Mouse (Mus musculus) gastrocnemius, adult 8-10 months (tissue): ENCODE results near the gene Lekr1. TPM values are rescaled to one million over a fixed set of nuclear protein-coding genes. Genes with fewer than 3 reads are reported as not detected.
A peak's percentile ranks its signal among the peaks of the same experiment; 100 is the strongest.

Experiments used
- DNase-seq, 2 experiments: peaks; one replicate each; pipeline ENCODE4 v3.0.0; 2022; ENCODE audit warnings: low spot score in 2 of 2
- total RNA-seq, 4 experiments: library from RNA; stranded (reverse); gene quantifications; 2 replicates each; pipeline ENCODE4 v1.2.4; 2022

The Lekr1 gene
- total RNA-seq: under 1 TPM; 0.19 to 0.62 (median 0.27) TPM

GRCm38 (mm10) chr3:65665977-65666766 lies at the start of gene Lekr1:
Gene Lekr1 (plus strand): TSS chr3:65666228.
- peak; percentile 66 to 68 for DNase-seq

GRCm38 (mm10) chr3:65617507-65617906 lies 48.5 kb upstream of the Lekr1 start:
- DNase-seq: no peak

- no peak for DNase-seq
Observed at GRCm38 (mm10) chr3:65619340-65619739, 46.7 kb upstream of the Lekr1 start.

DNA sequence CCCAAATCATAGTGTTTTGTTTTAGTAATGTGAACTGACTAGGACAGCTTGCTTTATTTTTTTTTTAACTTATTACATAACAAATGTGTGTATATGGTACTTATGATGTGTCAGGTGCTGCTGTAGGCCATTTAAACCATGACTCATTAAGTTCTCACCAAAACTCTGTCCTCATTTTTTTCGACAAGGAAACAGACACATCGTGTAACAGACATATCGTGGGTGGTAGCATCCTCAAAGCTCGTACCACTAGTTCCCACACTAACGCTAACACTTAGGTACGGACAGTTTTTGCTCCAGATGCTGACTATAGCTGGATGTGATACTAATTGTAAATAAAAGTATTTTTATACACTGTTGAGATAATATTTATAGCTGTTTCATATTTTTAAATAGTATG lies 43.0 kb upstream of the Lekr1 start:
- DNase-seq: no peak

- no peak for DNase-seq
Observed at GRCm38 (mm10) chr3:65625496-65626289, 40.3 kb upstream of the Lekr1 start.

- DNase-seq: no peak
Observed at GRCm38 (mm10) chr3:65626290-65626914, 39.6 kb upstream of the Lekr1 start.

DNA sequence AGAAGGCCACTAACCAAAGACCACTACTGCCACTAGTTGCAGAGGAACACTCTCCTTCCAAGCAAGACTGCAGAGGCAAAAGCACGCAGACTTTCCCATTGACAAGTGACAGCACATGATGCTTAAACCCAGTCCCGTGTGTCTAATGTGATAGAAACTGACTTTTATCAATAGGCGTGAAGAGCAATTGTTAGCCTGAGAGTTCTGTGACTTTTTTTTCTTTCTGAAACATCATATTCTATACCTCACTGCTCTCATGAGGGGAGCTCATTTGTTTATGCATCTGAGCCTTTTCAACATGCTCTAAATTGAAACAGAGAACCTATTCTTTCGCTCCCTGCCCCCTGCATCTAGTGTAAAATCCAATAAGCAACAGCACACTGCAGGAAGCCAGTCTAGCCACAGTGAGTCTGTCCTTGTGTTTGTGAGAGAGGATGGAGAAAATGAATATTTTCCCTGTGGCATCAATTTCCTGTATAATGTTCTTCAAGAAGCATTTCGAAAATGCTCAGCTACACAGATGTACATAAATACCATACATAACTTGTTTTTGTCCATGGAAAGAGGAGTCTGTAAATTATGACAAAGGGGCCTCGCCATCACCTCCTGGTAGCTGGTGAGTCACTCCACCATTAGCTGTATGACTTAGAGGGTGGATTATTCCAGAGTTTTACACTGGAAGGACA lies 38.9 kb upstream of the Lekr1 start:
- no peak for DNase-seq

- no peak for DNase-seq
Observed at GRCm38 (mm10) chr3:65627707-65628028, 38.4 kb upstream of the Lekr1 start.

- no peak for DNase-seq
Observed at GRCm38 (mm10) chr3:65629565-65630112, 36.4 kb upstream of the Lekr1 start.

DNA sequence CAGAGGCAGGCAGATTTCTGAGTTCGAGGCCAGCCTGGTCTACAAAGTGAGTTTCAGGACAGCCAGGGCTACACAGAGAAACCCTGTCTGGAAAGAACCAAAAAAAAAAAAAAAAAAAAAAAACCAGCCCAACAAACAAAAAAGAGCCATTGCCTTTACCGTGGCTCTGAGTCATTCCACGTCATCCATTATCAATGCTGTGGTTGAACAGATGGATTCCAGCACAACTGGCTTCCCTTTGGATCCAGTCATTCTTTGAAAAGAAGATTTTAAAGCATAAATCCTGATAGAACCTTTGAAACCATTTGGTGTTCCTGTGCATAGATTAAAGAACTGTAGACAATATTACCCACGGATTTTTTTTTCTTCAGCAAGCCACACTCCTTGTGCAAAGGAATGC lies 32.4 kb upstream of the Lekr1 start:
- DNase-seq: no peak

- no peak for DNase-seq
Observed at GRCm38 (mm10) chr3:65635983-65636382, 30.0 kb upstream of the Lekr1 start.

DNA sequence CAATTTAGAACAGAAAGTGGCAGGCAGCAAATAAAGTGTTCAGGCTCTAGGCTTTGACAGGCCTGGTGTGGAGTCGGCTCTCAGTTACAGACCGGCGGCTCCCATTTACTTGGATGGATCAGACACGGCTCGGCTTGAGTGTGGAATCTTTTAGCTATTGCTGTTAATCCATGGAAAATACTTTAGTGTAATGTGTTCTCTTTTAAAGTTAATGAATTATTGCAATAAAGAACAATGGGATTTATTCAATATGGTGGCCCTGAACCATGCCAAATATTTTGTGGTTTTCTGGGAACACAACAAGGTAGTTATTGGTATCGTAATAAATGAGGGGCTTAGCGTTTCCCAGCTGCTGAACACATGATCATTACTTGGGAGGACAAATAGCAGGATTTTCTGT lies 28.7 kb upstream of the Lekr1 start:
- DNase-seq: no peak

DNA sequence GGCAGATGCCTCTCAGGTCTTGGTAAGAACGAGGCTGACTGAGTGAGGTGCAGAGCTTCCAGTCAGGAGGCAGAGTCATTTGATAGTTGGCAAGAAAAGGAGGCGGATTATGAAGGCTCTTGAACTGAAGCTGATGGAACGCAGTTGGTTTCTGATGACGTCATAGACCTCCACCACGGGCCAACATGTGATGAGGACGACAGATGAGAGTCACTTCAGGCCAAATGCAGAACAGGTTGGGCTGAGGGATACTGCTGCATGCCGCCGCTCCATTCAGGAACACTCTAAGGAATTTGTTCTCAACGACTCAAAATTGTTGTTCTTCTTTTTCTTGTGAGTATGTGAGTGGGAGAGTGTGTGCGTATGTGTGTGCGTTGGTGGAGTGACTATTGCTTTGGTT lies 27.1 kb upstream of the Lekr1 start:
- DNase-seq: no peak

DNA sequence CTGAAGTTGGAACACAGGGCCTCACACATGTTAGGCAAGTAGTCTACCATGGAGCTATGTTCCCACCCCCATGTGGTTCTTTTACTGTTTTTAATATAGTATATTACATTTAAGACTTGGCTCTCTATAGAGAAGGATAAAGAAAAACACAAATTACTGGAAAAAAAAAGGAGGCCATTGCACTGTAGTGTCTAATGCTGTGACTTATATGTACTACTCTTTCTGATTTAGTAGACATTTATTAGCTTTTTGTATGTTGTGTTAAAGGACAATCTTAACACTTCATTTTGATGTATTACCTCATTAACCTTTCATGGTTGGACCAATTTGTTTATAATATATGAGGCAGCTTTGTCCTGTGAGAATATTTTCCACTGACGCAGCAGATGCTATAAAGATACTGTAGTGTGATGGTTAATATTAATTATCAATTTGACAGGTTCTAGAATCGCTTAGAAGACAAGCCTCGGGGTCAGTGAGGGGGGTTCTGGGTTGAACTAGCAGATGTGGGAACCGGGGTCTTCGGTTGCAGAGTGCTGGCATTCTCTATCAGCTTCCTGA lies 26.5 kb upstream of the Lekr1 start:
- DNase-seq: no peak

- DNase-seq: no peak
Observed at GRCm38 (mm10) chr3:65642959-65643358, 23.1 kb upstream of the Lekr1 start.

DNA sequence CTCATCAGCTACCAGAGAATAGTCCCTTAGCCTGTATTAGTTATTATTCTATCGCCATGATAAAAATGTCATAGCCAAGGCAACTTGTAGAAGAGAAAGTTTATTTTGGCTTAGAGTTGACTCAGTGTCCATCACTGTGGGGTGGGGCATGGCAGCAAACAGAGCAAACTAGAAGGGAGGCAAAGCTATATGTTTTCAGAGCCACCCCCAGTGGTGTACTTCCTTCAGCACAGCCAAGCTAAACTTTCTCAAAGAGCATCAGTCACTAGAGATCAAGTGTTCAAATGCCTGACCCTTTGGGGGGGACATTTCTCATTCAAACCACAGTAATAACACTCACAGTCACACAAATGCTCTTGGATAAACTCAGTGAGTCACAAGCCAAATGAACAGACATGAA lies 22.4 kb upstream of the Lekr1 start:
- DNase-seq: no peak

DNA sequence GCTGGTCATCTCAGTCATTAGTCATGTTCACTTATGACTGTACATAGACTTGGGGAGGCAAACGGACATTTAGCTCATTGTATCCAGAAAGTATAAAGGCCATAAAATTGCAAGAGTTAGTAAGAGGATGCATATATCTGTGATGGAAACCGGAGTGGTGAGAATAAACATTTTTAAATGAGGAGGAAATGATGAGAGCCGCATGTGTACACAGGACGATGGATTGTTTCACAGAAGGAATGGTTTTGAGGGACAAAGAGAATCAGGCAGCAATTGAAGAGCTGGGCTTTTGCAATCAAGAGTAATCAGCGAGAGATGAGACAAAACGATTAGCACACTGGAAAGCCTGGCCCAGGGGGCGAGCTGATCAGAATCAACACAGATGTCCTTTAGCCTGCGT lies 18.4 kb upstream of the Lekr1 start:
- DNase-seq: no peak

GRCm38 (mm10) chr3:65648913-65649312 lies 17.1 kb upstream of the Lekr1 start:
- DNase-seq: no peak

DNA sequence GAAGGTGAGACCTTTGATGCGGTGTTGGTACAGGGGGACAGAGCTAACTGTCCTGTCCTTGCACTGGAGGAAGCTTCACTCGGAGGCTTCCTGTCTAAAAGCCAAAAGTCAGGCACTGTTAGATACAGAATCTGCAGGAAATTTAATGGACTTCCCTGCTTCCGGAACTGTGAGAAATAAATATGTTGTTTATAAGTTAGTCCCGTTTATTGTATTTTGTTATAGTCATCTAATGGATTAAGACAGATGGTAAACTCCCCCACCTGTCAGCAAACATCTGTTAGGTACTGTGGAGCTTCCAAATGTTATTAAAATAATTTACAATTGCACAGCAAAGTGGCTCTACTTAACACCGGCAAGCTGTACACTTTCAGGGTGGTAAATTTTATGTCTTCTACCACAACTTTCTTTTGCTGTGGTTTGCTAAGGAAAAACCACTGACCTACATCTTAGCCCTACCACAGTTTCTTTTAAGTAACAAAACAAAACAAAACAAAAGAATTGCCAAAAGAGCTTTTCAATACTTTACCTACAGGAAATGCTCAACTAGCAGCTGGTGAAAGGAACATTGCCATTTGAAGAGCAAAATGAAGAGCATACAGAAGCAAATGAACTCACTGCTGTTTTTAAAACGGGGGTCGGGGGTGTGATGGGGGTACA lies 15.7 kb upstream of the Lekr1 start:
- DNase-seq: no peak

DNA sequence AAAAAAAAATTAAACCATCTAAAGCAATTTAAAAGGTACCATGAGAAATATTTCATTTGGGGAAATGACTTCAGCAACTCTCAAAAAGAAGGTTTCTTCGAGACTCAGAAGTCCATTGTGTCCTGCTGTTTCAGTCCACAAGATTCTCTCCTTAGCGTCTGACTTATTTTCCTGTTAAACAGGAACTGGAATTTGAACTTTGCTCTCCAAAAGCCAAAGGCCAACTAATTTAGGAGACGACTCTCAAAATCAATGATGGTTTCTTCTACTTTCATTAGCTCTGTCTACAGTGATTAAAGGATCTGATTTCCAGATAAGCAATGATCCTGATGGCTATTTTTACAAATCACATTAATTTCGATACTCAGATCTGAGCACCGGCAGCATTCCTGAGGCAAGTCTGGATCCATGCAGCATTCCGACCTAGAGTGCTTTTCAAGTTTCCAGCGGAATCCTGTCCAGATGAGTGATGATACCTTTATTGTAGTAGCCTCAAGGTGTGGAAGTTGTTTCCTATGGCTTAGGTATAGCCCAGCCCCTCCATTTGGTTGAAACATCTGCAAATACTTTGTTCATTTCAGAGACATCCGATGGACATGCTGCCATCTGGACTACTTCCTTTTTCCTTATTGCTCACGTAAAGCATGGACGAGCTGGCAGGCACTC lies 11.4 kb upstream of the Lekr1 start:
- DNase-seq: no peak
